Mouse (Mus musculus): ENCODE measurements at regions not wholly inside any gene's neighbourhood (a gene's known extent, or its start where the extent isn't known, plus 50 kb on each side); places are given as distances from the start of the nearest gene placed in this dataset.

- in situ Hi-C loops (cut with MboI, MseI), result no loop called here
Observed at GRCm38 (mm10) chr3:124501427-124501826, 75.6 kb upstream of the 1700006A11Rik start.

GRCm38 (mm10) chr3:124496072-124496471 is 70.2 kb upstream of the 1700006A11Rik start:
- in situ Hi-C loops (cut with MboI, MseI), result loop anchor here in 1 of 2 experiments (25.0 kb wide), 1 partner anchor 591 kb away; no protein-coding TSS in a partner anchor
